Mouse (Mus musculus) brain, adult 2 months (tissue): Measurements from ENCODE around the gene Bax.
A peak's percentile ranks its signal among the peaks of the same experiment; 100 is the strongest.
"Not testable (repeated sequence)": the region's sequence is repeated elsewhere in the genome, so short reads cannot be mapped to it uniquely, and the experiment has no call there.

ENCODE experiments used
- DNase-seq: peaks from one replicate; pipeline ENCODE4 v3.0.0; 2011; ENCODE audit warnings: low read depth, low spot score

Gene Bax

GRCm38 (mm10) chr7:45466283-45467089 lies at the start of gene Bax:
TSS of gene Bax (minus strand) at chr7:45466898.
- DNase-seq, result peak; percentile 98

GRCm38 (mm10) chr7:45515436-45515835 lies 48.7 kb upstream of the Bax start:
- DNase-seq, result no peak

- DNase-seq, result no peak
Observed at GRCm38 (mm10) chr7:45514411-45514810, 47.7 kb upstream of the Bax start.

GRCm38 (mm10) chr7:45509912-45510787 lies 43.5 kb upstream of the Bax start, which contains the start of gene Nucb1:
TSS of gene Nucb1 (minus strand) at chr7:45510406.
- DNase-seq, result peak; percentile 95

GRCm38 (mm10) chr7:45509181-45509882 lies 42.6 kb upstream of the Bax start:
- no peak for DNase-seq

GRCm38 (mm10) chr7:45508561-45508960 lies 41.9 kb upstream of the Bax start:
- no peak for DNase-seq

GRCm38 (mm10) chr7:45507583-45507982 lies 40.9 kb upstream of the Bax start:
- DNase-seq, result no peak

GRCm38 (mm10) chr7:45498427-45498826 lies 31.7 kb upstream of the Bax start:
- DNase-seq, result no peak

GRCm38 (mm10) chr7:45494548-45494947 lies 27.9 kb upstream of the Bax start:
- DNase-seq, result no peak

GRCm38 (mm10) chr7:45492951-45493350 lies 26.3 kb upstream of the Bax start:
- DNase-seq, result peak; percentile 94

GRCm38 (mm10) chr7:45492225-45492844 lies 25.6 kb upstream of the Bax start:
- no peak for DNase-seq

- no peak for DNase-seq
Observed at GRCm38 (mm10) chr7:45491264-45491663, 24.6 kb upstream of the Bax start.

GRCm38 (mm10) chr7:45490822-45491221 lies 24.1 kb upstream of the Bax start:
- peak; percentile 86 for DNase-seq

- DNase-seq, result no peak
Observed at GRCm38 (mm10) chr7:45489578-45489977, 22.9 kb upstream of the Bax start.

GRCm38 (mm10) chr7:45488293-45489204 lies 21.9 kb upstream of the Bax start, which contains the start of gene Dhdh:
TSS of gene Dhdh (minus strand) at chr7:45488805.
- peak; percentile 75 for DNase-seq

- DNase-seq, result no peak
Observed at GRCm38 (mm10) chr7:45487861-45488292, 21.2 kb upstream of the Bax start.

GRCm38 (mm10) chr7:45486761-45487415 lies 20.2 kb upstream of the Bax start, which contains the start of gene Gm45808:
TSS of gene Gm45808 (minus strand) at chr7:45486811.
- no peak for DNase-seq

- DNase-seq, result no peak
Observed at GRCm38 (mm10) chr7:45486158-45486557, 19.5 kb upstream of the Bax start.

- DNase-seq, result not testable (repeated sequence)
Observed at GRCm38 (mm10) chr7:45484985-45485384, 18.3 kb upstream of the Bax start.

- no peak for DNase-seq
Observed at GRCm38 (mm10) chr7:45482166-45482565, 15.5 kb upstream of the Bax start.
